Mouse (Mus musculus): ENCODE measurements around the gene Fam204a. TPM values are rescaled to one million over a fixed set of nuclear protein-coding genes. Genes with fewer than 3 reads are reported as not detected.

The Fam204a gene
- polyA plus RNA-seq, 2 experiments from 2014 or later, result 54.3 to 55.6 TPM

DNA sequence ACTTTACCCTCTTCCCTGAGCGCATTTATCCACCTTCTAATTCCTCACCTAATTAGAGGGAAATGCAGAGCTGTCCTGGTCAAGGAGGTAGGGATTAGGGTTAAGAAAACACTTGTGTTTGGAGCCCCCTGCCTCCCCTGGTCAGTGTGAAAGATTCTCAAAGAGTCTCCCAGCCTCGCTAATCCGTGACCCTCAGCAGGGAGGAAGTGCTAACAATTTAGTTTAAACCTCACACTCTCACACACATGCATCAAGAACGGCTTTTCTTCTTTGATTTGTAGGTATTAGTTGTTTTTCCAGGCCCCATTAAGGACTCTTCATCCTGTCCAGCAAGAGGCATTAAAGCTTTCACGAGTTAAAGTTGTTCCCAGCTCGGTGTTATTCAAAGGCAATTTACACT, 66.7 kb downstream of the Fam204a start:
- no peak for ATAC-seq

DNA sequence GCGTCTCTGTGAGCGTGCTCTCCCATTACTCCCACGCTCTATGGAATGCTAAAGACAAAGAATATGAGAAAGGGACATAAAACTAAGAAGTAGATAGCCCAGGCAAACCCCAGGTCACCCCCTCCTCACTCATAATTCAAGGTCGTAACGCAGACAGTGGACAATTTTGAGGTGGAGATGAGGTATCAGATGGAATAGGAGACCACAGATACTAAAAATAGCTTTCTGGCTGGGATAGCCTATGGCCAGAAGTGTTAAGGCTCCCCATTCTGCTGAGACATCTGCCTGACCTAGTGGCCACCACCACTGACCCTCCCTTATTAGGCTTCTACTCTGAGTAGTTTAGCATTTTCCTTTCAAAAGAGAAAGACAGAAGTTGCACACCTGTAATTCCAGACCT, 71.2 kb downstream of the Fam204a start:
- no peak for ATAC-seq

DNA sequence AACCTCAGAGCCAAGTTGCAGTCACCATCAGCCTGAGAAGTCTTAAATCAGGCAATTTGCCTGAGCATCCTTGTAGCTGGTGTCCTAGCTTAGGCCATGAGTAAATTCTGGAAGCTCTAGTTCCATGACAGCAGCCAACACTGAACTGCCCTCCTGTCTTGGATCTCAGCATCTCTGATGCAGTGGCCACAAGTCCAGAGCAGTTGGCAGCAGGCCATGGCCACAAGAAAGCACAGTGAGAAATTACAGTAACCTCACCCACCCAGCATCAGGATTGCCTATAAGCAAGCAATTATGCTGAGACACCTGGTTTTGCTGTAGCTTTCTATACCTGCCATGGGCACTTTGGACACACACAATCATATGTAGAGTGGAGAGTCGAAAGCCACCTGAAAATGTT, 73.4 kb downstream of the Fam204a start:
- no peak for ATAC-seq

DNA sequence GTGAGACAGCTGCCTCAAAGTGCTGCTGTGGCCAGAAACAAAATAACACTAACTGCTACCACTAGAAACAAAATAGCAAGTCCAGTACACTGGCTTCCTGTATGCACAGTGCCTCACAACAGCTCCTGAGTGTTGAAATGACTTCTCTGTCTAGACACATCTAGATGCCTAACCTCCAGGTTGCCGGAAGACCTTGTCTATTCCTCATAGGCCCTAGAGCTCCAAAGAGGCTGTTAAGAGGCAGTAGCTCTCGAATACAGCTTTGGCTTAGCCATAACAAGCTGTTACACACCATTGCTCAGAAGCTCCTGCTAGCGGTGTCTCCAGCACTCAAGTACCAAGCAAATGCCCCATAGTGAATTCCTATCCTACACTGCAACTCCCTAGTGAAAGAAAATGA, 76.4 kb downstream of the Fam204a start:
- no peak for ATAC-seq

DNA sequence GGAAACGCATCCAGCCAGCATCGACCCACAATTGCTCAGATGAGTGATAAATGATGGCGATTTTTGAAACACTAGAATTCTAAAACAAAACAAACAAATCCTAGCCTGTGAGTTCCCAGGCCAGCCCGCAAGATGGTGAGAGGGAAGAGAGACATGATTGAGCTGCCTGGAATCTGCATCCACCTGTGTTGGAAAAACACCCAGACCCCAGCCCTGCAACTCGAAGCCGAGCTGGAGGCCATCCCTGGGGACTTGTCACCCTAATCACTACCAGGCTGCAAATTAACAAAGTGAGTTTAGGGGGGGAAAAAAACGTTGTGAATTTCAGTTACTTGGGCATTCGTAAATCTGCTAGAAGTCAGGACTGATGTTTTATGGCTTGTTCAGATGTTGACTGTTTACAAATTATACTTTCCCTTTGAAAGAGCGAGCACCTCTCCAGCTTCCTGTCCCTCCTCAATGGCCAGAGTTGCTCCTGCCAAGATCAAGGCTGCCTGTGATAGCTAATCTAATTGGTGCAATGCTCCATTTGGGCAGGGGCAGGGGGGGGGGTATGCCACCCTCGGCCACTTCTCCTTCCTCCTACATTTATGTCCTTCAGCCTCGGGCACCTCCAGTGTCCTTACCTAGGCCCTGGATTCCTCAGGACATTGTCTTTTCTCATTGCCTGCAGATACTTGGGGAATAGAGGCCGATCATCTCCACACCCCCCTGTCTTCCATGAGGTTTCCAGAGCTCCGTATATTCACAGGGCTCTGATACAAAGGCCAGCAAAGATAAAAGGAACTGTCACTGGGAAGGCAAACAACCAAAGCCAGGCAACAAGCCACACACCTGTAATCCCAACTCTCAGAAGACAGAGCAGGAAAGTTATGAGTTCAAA, 77.2 kb downstream of the Fam204a start:
- no peak for ATAC-seq

Other genes starting within 250 kb of the Fam204a start
- not detected for gene Prlhr, start 241.6 kb upstream of the Fam204a start, polyA plus RNA-seq (2017; shearing (Covaris generic))